Mouse (Mus musculus) lung, adult 2 months (tissue): ENCODE data around the gene Zfp646.

Source experiments
- CTCF ChIP-seq: fragments of 200-500 bp; IDR thresholded peaks from 2 replicates; pipeline ENCODE4 v1.5.1; 2011; ENCODE audit warnings: mild to moderate bottlenecking, low read length, control low read depth; ENCODE audit not compliant: insufficient read depth
- POLR2A ChIP-seq: fragments of 200-500 bp; IDR thresholded peaks from 2 replicates; pipeline ENCODE4 v1.6.1; 2011; ENCODE audit warnings: low read depth, mild to moderate bottlenecking, control low read depth, low read length, borderline replicate concordance; ENCODE audit errors: extremely low read depth

- TF ChIP-seq CTCF: no peak
- no peak for TF ChIP-seq POLR2A
Measured at GRCm38 (mm10) chr7:127890798-127891197, 14.8 kb downstream of the Zfp646 start, which contains the start of gene Prss53.
